Mouse (Mus musculus) c-Kit-positive CD71-positive TER-119-negative erythroid progenitor cells, embryonic 14.5 days (primary cell): ENCODE measurements around the gene Arhgap5.
A peak's percentile ranks its signal among the peaks of the same experiment; 100 is the strongest.
"Not testable (repeated sequence)": the region's sequence is repeated elsewhere in the genome, so short reads cannot be mapped to it uniquely, and the experiment has no call there.

ENCODE experiments used
- DNase-seq: peaks from one replicate; pipeline ENCODE4 v3.0.0-alpha.2; 2013; ENCODE audit warnings: low read depth

Arhgap5 gene

GRCm38 (mm10) chr12:52541294-52541693, 37.5 kb downstream of the Arhgap5 start:
- DNase-seq, result no peak

GRCm38 (mm10) chr12:52544532-52544931, 40.8 kb downstream of the Arhgap5 start:
- DNase-seq, result peak; percentile 13

DNA sequence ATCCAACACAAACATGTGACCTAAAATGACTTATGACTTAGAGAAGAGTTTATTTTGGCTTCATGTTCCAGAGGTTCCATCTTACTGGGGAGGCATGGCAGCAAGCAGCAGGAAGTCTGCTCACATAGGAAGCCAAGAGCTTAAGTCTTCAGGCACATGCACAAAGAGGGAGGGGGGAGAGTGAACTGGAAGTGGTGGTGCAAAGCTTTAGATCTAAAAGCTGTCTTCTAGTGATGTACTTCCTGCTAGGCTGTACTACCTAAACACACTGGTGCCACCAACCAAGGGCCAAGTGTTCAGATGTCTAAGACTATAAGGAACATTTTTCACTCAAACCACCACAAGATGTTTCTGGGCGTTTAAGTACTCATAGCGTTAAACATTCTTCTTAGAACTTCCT, 48.3 kb downstream of the Arhgap5 start:
- no peak for DNase-seq

GRCm38 (mm10) chr12:52555188-52555876, 51.6 kb downstream of the Arhgap5 start:
- DNase-seq, result no peak

- no peak for DNase-seq
Measured at GRCm38 (mm10) chr12:52565654-52566053, 61.9 kb downstream of the Arhgap5 start.

DNA sequence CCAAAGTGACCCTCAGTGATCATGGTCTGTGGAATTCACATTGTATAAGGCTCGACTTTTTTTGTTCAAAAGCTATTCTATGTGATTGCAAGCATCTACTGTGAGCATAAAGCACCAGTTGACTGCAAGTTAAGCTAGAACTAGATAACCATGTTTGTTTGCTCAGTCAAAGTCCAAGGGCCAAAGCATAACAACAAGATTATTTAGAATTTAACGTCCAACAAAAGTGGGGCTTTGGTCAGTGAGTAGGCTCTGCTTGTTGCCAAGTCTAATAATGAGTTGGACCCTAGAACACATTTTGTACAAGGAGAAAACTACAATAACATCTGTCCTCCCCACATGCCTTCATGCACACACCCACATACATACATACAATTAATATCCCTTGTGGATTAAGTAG, 69.6 kb downstream of the Arhgap5 start:
- DNase-seq, result no peak

DNA sequence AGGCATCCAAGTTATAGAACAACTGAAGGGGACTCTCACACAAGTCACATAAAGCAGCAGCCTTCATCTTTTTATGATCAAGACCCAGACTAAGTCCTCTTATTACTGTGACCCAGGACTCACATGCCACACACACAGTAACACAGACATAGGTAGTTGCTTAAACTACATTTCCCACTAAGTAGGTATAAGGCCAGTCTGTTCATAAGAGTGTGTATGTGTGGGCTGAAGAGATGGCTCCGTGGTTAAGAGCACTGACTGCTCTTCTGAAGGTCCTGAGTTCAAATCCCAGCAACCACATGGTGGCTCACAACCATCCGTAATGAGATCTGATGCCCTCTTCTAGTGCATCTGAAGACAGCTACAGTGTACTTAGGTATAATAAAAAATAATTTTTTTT, 82.7 kb downstream of the Arhgap5 start:
- not testable (repeated sequence) for DNase-seq

DNA sequence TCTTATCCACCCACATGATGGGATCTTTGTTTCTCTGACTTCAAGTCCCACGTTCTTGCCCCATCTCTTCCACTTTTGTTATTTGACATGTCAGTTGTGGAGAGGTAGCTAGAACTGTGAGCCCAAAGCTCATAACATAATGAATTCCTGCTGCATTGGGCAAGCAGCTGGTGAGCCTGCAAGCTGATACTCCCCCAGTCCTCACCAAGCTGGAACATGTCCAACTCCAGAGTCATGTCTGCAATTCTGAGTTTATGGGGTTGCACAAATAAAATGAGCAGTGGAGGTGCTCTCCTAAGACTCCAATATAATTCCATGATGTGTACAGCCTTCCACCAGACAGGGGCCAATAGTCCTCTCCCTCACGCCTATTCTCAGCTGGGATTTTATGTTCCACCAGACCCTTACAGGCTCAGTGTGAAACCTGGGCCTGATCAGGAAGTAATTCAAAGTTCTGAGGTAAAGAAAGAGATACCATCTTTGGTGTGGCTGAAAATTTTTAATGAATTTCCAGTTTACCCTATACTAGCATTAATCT, 83.8 kb downstream of the Arhgap5 start:
- DNase-seq, result no peak

DNA sequence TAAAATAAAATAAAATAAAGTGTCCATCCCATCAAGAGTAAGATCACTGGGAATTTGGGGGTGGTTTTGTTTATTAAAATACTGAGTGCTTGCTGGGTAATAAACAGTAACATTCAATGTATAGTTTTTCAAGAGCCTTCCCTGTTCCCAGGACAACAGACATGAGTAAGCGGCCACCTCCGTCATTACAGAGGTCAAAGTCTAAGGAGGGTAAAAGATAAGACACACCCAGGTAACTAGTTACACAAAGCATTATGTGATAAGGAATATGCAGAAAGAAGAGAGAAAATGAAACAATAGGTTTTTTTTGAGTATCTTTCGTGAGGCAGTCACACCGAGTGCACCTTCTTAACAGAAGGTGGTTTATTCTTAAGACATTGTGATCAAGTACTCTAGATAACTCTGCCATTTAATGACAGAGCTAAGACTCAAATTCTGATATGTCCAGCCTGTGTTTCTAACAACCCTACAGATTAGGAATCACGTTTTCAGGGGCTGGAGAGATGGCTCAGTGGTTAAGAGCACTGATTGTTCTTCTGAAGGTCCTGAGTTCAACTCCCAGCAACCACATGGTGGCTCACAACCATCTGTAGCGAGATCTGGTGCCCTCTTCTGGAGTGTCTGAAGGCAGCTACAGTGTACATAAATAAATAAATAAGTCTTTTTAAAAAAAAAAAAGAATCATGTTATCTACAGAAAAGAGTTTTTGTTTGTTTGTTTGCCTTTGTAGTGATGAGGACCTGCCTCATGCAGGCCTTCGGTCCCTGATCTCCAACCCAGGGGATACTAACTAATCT, 91.8 kb downstream of the Arhgap5 start:
- DNase-seq, result no peak

DNA sequence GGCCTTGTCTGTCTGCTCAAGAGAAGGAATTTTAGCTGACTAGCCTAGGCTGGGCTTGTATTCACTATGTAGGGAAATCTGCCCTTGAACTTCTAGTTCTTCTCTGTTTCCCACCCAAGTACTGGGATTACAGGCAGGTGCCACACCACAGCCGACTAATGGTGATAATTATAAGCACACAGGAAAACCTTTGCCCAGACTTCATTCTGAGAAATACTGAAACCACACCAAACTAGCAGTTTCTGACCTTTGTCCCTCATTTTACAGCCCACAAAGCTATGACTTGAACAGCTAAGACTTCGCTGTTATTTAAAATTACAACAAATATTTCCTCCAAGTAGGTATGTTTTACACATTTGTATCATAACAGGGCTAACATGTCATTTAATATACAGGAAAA, 98.7 kb downstream of the Arhgap5 start:
- DNase-seq, result no peak

GRCm38 (mm10) chr12:52602883-52603694, 99.3 kb downstream of the Arhgap5 start:
- peak; percentile 81 for DNase-seq

- peak; percentile 58 for DNase-seq
Measured at GRCm38 (mm10) chr12:52603695-52604255, 100.0 kb downstream of the Arhgap5 start.

- DNase-seq, result peak; percentile 84
Measured at GRCm38 (mm10) chr12:52604256-52604991, 100.7 kb downstream of the Arhgap5 start.

DNA sequence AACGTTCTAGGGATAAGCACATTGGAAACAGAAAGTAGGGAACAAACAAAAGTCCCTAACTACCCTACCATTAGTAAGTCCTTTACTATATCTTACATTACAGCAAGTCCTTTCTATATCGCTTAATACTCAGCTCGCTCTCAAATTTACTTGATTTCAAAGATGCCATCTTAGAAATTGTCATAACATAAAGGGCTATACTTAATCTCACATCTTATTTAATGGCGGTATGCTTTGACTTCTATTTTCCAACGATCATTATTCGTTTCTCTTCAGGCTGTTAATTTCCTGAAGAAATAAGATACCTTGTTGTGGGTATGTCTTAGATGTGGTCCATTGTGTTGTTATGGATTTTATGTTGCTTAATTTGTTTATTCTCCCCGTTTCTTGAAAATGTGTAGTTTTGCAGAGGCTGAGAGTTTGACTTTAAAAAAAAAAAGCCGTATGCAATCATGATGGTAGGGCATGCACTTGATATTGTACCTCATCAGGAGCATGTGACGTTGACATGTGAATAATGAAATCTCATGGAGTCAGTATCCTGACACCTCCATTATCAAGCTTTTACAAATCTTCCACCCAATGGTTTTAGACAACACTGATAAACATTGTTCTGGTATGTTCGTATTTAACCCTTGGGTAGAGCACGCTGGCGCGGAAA, 101.3 kb downstream of the Arhgap5 start:
- DNase-seq, result no peak

GRCm38 (mm10) chr12:52607411-52607810, 103.6 kb downstream of the Arhgap5 start:
- no peak for DNase-seq

DNA sequence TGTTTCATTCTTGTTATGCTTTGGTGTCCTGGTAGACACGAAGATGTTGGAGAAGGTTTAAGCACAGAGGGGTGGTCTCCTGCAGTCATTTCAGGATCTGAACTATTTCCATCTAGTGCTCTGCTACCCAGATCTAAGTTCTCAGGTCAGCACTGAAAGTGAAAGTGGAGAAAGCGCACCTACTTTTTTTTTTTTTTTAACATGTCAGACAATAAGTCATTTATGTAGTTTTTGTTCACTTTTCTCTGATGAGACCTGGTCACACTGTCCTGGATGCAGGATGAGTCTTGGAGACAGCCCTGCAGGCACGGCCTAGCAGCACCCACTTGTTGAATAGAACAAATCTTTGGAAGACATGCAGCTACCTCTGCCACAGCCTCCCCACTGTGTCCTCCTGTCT, 111.9 kb downstream of the Arhgap5 start:
- DNase-seq, result no peak

DNA sequence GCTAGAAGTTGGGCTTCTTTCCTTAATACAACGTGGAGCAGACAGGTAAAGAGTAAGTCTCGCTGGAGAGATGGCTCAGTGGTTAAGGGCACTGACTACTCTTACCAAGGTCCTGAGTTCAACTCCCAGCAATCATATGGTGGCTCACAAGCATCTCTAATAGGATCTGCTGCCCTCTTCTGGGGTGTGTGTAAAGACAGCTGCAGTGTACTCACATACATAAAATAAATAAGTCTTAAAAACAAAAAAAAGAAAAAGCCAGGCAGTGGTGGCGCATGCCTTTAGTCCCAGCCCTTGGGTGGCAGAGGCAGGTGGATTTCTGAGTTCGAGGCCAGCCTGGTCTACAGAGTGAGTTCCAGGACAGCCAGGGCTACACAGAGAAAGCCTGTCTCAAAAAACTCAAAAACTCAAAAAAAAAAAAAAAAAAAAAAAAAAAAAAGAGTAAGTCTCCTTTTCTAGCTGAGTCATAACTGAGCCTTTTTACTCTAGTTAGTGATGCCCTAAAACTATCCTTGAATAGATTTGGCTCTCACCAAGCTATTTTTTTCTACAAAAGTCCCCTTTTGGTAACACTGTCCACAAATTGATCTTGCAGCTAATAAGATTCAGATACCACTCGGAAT, 114.8 kb downstream of the Arhgap5 start:
- DNase-seq, result no peak

GRCm38 (mm10) chr12:52619644-52620043, 115.9 kb downstream of the Arhgap5 start:
- no peak for DNase-seq
